Mouse (Mus musculus): ENCODE data around the gene Sf3a3.

Gene Sf3a3

GRCm38 (mm10) chr4:124738783-124739182 lies 24.2 kb downstream of the Sf3a3 start:
- DNase-seq (ENCODE audit: low spot score in 2 of 2): no peak

GRCm38 (mm10) chr4:124741376-124742343 lies 27.1 kb downstream of the Sf3a3 start, which contains the start of gene Inpp5b:
Inpp5b (plus strand) TSS chr4:124741850.
- DNase-seq (ENCODE audit: low spot score in 2 of 2): peak; percentile 71 to 78

GRCm38 (mm10) chr4:124742839-124743238 lies 28.3 kb downstream of the Sf3a3 start:
- no peak for DNase-seq (ENCODE audit: low spot score in 2 of 2)

- DNase-seq (ENCODE audit: low spot score in 2 of 2): no peak
Measured at GRCm38 (mm10) chr4:124746577-124746976, 32.0 kb downstream of the Sf3a3 start.

GRCm38 (mm10) chr4:124747851-124748250 lies 33.3 kb downstream of the Sf3a3 start:
- DNase-seq (ENCODE audit: low spot score in 2 of 2): no peak

GRCm38 (mm10) chr4:124751300-124752250 lies 37.0 kb downstream of the Sf3a3 start:
- peak; percentile 97 for DNase-seq (ENCODE audit: low spot score in 2 of 2)

GRCm38 (mm10) chr4:124752281-124753199 lies 38.0 kb downstream of the Sf3a3 start:
- no peak for DNase-seq (ENCODE audit: low spot score in 2 of 2)

- no peak for DNase-seq (ENCODE audit: low spot score in 2 of 2)
Measured at GRCm38 (mm10) chr4:124755526-124755925, 41.0 kb downstream of the Sf3a3 start.

- DNase-seq (ENCODE audit: low spot score in 2 of 2): no peak
Measured at GRCm38 (mm10) chr4:124759305-124759811, 44.8 kb downstream of the Sf3a3 start.

GRCm38 (mm10) chr4:124761201-124761600 lies 46.6 kb downstream of the Sf3a3 start:
- no peak for DNase-seq (ENCODE audit: low spot score in 2 of 2)

- DNase-seq (ENCODE audit: low spot score in 2 of 2): no peak
Measured at GRCm38 (mm10) chr4:124762858-124763452, 48.4 kb downstream of the Sf3a3 start.

- no peak for DNase-seq (ENCODE audit: low spot score in 2 of 2)
Measured at GRCm38 (mm10) chr4:124765802-124766565, 51.4 kb downstream of the Sf3a3 start.

GRCm38 (mm10) chr4:124766566-124766940 lies 52.0 kb downstream of the Sf3a3 start:
- no peak for DNase-seq (ENCODE audit: low spot score in 2 of 2)

GRCm38 (mm10) chr4:124768963-124769591 lies 54.5 kb downstream of the Sf3a3 start:
- no peak for DNase-seq (ENCODE audit: low spot score in 2 of 2)

GRCm38 (mm10) chr4:124770624-124771023 lies 56.0 kb downstream of the Sf3a3 start:
- no peak for DNase-seq (ENCODE audit: low spot score in 2 of 2)

GRCm38 (mm10) chr4:124772125-124772524 lies 57.5 kb downstream of the Sf3a3 start:
- DNase-seq (ENCODE audit: low spot score in 2 of 2): no peak

- DNase-seq (ENCODE audit: low spot score in 2 of 2): no peak
Measured at GRCm38 (mm10) chr4:124773449-124773848, 58.9 kb downstream of the Sf3a3 start.

GRCm38 (mm10) chr4:124773995-124774394 lies 59.4 kb downstream of the Sf3a3 start:
- no peak for DNase-seq (ENCODE audit: low spot score in 2 of 2)

- no peak for DNase-seq (ENCODE audit: low spot score in 2 of 2)
Measured at GRCm38 (mm10) chr4:124774429-124774828, 59.9 kb downstream of the Sf3a3 start.

All from urinary bladder, postnatal 4 days (tissue).